Mouse (Mus musculus): Measurements from ENCODE around the gene Mypn.

Gene Mypn

DNA sequence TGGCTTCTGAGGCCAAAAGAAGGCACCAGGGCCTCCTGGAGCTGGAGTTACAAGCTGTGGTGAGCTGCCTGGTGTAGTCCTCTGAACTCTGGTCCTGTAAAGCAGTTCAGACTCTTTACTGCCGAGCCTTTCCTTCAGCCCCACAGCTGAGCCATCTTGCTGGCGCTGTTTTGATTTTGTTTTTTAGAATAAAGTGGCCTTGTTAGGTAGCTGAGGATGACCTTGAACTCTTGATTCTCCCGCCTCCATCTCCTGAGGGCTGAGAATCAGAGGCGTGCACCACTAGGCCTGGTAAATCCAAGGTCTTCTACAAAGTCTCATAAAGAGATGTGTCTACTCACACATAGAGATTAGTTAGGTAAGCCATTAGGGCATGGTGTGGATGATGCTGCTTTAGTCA is 49.0 kb downstream of the Mypn start:
- DNase-seq (ENCODE audit: low read depth, low spot score) = no peak

DNA sequence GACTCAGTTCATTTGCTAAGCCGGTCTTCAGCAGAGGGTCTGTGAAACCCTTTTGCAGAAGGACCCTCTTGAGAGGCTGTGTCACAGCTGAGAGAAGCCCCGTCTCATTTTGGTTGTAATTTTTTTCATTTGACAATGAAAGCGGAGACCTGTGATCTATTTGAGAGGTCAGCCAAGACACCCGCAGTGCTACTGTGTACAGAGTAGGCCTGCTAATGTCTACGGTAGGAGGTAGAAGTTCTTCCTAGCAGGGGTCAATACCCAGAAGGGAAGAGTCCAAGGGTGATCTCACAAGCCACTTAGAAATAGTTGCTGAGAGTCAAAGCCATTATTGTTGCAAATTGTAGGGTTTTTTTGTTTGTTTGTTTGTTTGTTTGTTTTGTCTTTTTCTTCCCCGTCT is 49.5 kb downstream of the Mypn start:
- DNase-seq (ENCODE audit: low read depth, low spot score) = no peak

DNA sequence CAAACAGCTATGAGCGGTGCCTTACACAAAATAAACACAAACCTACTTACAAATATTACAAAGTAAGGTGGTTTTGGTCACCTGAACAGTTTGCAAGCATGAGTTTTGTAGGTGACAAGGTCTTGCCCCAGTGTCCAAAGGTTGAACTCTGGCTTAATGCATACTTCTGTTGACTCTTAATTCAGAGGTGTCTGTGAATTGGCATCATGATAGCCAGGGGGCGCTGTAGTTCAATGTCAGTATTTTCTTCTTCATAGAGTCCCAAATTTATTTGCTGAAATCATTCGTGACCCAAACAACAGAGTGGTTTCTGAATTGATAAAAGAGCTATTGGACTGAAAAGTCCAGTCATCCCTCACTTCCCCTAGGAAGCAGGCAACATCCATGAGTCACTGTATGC is 50.2 kb downstream of the Mypn start:
- peak; percentile 68 for DNase-seq (ENCODE audit: low read depth, low spot score)

DNA sequence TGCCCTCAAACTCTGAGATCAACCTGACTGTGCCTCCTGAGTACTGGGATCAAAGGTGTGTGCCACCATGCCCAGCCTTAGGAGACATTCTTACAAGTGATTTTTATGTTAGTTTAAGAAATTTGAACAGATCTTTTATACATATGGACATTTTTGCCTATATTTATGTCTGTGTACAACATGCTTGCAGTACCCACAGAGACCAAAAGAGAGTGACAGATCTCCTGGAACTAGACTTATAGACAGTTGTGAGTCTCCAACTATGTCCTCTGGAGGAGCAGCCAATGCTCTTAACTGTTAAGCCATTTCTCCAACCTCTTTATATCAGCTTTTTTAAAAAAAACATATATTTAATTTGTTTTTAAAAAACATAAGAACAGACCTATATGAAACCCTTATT is 51.4 kb downstream of the Mypn start:
- no peak for DNase-seq (ENCODE audit: low read depth, low spot score)

DNA sequence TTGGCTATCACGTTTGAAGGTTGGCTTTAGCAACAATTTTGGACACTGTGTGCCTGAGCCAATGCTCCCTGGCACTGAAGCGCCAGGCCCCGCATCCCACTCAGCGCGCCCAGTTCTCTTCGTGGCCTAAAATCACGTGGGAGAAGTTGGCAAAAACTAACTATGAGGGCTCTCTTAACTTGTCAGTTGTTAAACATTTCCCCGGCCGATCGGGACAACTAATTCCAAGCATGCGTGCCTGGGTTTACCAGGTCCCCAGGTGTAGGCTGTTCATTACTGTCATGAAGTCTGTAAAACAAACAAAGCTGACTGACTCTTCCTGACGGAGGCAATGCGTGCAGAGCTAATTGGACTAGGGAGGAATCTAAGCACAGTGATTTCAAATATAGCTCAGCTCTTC is 61.1 kb downstream of the Mypn start:
- DNase-seq (ENCODE audit: low read depth, low spot score) = no peak

DNA sequence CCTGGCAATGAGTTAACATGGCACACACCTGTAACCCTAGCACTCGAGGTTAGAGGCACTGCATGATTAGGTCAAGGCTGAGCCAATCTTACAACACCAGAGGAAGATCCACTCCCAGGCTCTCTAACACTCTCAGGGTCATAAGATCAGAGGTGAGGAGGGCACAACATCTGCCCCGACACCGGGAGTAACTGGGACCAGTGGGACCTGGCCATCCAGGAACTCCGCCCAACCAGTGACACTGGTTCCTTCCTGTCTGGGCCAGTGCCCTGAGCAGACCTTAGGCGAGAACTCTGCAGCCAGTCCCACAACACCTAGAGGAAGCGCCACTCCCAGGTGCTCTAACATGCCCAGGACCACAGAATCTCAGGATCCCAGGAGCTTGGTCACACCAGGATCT is 67.3 kb downstream of the Mypn start:
- no peak for DNase-seq (ENCODE audit: low read depth, low spot score)

DNA sequence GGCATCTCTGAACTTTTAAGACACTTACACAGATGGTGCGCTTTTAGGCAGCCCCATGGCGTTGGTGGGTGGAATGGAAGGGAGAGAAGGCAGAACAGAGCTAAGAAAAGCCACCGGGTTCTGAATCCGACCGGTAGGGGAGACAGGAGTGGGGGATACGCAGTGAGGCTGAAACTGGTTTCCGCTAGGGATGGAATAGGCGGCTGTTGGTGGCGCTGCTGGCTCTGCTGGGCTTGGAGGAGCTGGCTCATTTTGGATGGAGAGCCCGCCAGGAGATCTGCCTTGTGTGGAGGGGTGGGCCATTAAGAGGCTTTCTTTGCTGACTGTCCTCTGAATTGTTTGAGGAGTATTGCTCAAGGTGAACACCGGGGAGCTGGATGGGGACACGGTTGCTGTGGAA is 68.1 kb downstream of the Mypn start:
- DNase-seq (ENCODE audit: low read depth, low spot score) = no peak

DNA sequence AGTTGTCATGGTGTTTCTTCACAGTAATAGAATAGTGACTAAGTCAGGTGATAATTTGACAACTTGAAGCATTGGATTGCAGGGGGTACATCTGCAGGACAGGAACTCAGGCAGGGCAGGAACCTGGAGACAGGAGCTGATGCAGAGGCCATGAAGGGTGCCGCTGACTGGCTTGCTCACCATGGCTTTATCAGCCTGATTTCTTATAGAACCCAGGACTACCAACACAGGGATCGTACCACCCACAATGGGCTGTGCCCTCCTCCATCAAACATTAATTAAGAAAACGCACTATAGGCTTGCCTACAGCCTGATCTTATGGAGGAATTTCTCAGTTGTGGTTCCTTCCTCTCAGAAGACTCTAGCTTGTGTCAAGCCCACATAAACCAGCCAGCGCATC is 70.4 kb downstream of the Mypn start:
- no peak for DNase-seq (ENCODE audit: low read depth, low spot score)

DNA sequence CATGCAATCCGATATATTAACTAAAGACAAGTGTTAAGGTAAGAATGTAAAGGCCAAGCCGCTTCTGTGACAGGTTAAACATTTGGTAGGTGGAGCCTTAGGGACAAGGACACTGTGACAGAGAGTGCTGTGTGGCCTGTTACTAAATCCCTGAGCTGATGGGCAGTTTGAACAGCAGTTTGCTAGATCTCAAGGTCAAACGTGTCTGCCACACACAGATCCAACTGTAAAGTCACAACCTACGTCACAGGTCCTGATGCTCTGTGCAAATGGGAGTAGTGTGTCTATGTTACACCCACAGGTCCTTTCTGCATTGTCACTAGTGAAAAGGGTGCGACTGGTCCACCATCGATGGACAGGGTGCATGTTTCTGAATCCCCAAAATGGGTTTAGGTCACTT is 71.4 kb downstream of the Mypn start:
- no peak for DNase-seq (ENCODE audit: low read depth, low spot score)

DNA sequence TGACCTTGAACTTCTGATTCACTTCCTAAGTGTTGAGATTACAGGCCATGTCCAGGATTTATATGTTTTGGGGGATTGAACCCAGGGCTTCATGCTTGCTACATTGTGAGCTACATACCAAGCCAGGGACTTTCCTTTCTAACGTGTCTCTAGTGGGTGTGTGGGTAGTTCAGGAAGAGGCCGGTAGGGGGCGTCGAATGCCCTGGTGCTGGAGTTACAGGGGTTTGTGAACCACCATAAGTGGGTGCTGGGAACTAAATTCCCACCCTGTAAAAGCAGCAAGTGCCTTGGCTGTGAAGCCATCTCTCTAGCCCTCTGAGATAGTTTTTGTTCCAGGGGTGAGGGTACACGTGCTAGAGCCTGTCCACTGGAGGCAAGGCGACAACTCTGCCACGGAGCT is 73.3 kb downstream of the Mypn start:
- no peak for DNase-seq (ENCODE audit: low read depth, low spot score)

DNA sequence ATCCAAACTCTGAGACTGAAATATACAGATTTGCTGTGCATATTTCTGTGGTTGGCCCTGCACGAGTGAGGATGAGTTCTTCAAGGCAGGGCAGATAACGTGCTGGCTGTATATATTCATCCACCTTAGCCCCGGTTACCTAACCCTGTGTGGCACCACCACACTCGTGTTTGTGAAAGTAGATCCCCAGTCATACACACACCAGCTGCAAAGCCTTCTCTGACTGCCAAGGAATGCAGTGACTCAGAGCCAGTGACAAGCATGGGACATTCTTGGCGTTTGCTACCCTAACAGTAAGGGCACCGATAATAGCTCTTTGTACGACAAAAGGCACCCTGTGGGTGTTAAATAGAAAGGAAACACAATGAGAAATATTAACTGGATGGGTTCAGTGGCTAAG is 75.5 kb downstream of the Mypn start:
- no peak for DNase-seq (ENCODE audit: low read depth, low spot score)

DNA sequence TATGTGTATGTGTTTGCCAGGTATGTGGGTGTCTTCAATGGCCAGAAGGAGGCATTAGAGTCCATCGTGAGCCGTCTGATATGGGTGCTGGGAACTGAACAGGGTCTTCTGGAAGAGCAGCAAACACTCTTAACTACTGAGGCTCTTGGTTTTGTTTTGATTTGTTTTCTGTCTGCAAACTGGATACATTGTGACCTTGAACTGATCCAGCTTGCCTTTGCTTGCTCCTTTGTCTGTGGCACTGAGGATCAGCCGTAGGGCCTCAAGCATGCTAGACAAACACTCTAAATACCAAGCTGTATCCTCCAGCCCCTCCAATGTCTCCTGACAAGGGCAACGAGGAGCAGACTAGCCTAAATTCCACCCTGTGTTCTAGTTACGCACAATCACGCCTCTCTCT is 76.6 kb downstream of the Mypn start:
- no peak for DNase-seq (ENCODE audit: low read depth, low spot score)

DNA sequence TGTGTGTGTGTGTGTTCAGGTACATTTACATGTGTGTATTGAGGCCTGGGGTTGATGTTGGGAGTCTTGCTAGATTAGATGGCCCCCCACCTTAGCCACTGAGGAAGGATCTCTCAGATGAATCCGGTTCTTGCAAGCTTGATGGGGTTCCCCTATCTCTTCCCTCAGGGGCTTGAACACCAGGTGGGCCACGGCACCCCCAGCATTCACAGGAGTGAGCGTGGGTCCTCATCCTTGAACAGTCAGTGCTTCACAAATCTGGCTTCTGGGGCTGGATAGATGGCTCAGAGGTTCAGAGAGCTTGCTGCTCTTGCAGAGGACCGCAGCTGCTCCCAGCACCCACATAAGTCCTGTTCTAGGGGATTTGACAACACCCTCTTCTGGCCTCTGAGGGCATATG is 77.6 kb downstream of the Mypn start:
- DNase-seq (ENCODE audit: low read depth, low spot score) = no peak

DNA sequence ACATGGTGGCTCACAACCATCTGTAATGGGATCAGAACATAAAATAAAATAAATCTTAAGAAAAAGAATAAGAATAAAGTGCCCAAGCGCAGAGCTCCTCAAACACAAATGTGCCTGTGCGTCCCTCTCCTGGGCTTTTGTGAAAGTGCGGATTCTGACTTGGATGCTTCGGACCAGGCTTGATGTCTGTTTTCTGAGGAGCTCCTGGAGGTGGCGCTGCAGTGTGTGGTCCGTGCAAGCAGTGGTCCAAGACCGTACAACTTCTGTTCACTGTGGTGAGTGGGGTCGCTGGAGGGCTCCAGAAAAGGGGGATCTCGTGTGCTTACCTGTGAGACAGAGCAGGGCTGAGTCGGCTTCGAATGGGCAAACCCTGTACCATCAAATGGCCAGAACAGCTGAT is 78.4 kb downstream of the Mypn start:
- no peak for DNase-seq (ENCODE audit: low read depth, low spot score)

DNA sequence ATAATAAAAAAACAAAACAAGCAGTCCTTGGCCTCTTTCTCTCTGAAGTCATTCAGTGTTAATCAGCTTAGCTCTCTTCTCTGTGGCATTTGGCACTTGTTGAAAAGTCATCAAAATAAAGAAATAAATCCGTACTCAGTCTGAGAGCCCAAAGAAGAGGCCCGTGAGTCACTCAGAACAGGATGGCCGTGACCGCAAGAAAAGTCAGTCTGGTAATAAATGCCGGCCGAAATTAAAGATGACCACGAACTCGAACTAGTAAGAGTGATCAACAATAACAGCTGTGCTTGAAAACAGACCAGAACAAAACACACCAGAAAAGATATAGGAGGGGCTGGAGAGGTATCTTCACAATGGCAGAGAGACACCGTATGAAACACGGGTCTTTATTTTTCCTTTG is 79.7 kb downstream of the Mypn start:
- no peak for DNase-seq (ENCODE audit: low read depth, low spot score)

DNA sequence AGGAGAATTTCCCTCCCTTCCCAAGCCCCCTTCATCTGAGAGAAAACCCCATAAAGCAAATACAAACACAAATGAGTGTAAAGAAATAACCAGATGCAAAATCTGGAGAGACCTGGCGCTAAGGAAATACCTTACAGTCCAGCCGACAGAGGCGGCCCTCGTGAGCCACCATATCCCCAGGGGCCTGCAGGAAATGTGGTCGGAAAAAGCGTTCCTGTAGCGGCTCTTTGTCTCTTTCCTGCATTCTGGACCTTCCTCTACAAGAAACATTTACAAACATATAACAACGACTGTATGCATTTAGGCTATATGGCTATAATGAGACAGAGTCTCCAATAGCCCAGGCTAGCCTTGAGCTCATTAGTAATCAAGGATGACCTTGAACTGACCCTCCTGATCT is 80.6 kb downstream of the Mypn start:
- DNase-seq (ENCODE audit: low read depth, low spot score) = no peak

DNA sequence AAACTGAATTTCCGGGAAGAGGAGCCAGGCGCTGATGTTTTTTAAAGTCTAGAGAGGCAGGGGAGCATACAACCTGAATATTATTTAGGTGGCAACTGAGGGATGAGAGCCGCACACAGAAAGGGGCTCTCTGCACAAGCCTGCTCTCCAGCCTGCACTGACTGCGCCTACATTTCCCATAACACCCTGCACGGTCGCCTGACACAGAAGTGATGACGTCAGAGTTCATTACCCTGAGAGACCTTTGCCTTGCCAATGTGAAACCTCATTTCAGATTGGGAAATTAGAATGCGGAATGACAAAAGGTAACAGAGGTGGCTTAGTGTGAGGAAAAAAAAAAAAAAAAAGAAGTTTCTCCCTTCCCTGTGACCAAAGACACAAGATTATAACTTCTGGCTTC is 81.2 kb downstream of the Mypn start:
- DNase-seq (ENCODE audit: low read depth, low spot score) = no peak

DNA sequence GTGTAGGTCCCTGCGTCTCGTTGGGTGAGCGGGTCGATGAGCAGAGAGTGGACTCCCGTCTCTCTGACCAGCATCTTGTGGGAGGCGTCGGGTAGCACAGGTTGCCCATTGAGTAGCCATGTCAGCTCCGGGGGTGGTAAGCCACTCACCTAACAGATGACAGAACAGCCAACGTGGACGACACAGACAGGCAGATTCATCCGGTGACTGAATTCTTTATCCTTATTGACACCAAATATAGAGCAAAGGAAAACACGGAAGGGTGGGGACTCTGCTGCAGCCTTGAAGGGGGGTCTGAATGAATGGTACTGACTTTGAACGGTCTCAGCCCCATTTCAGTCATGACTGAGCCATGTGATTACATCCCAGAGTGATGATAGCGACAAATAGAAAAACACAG is 81.8 kb downstream of the Mypn start:
- no peak for DNase-seq (ENCODE audit: low read depth, low spot score)

DNA sequence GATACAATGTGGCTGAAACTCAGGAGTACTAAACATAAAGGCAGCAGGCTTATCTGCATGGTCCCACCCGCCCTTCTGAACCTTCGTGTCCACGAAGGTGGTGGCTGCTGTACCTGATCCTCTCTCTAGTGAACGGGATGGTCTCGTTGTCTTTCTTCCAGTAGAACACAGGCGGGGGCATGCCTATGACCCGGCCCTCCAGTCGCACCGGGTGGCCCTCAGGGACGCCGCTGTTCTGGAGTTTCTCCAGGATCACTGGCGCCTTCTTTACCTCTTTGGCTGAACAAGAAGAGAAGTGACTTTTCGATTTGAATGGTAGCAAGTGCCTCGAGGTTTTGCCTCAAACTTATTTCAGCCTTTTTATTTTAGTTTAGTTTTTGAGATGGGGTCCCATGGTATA is 83.8 kb downstream of the Mypn start:
- DNase-seq (ENCODE audit: low read depth, low spot score) = no peak

DNA sequence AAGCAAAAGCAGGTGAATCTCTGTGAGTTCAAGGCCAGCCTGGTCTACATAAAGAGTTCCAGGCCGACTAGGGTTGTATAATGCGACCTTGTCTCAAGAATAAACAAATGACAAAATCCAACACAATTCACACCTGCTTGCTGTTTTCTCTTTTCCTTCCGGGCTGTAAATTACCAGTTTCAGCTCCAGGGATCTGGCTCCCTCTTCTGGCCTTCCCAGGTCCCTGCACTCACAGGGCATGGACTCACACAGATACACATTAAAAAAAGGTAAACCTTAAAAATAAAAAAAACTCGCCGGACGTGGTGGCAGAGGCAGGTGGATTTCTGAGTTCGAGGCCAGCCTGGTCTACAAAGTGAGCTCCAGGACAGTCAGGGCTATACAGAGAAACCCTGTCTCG is 86.2 kb downstream of the Mypn start:
- DNase-seq (ENCODE audit: low read depth, low spot score) = no peak

DNA sequence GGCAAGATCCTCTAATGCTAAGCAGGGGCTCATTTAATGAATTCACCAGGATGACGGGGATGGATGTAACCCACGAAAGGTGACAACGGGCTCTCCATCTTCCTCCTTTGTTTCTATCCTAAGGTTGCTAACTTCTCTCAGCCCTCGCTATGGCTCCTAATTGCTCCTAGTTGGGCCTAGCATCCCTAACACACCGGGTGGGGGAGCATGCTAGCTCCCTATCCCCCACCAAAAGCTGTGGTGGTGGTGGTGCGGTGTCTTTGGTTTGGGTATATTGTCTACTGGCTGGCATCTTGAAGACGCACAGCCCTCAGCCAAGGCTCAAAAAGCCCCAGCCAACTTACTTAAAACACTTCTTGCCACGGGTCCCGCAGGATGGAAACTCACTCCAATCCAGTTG is 87.4 kb downstream of the Mypn start:
- DNase-seq (ENCODE audit: low read depth, low spot score) = no peak

DNA sequence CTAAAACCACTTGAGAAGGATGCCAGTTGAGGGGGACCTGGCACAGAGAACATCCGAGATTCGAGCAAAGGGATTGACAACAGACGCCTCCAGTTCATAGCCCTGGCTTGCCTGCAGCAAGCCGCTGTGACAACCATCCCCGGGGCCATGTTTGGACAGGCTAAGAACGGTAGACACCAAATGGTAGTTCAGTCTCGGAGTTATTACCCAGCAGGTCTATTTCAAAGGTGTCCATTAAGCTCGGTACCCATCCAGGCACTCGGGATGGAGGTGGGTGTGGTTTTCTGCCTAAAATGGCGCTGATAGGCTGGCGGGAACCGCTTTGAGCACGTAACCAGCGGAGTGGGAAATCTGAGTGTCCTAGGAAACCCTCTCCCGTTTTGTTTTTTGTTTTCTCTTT is 87.9 kb downstream of the Mypn start:
- no peak for DNase-seq (ENCODE audit: low read depth, low spot score)

DNA sequence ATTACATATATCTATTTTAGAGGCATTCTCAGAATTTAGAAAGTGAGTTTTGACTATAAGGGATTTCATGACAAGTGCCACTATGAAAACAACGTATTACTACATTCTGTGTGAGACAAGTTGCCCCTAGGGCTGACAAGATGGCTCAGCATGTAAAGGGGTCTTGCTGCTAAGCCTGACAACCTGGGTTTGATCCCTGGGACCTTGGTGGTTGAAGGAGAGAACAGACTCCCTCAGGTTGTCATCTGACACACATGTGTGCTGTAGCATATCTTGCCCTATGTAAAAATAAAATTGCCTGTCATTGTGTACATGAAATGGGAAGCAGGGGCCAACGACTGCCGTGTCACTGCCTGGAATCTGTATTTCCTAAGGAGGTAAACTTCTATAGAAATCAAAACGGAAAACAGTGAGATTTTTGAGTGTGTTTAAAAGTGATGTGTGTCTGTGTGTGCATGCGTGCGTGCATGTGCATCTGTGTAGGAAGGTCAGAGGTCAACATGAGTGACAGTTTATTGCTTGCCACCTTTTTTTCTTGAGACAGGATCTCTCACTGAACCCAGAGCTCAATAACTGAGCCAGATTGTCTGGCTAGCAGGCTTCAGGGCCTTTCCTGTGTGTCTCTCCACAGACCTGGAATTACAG is 89.9 kb downstream of the Mypn start:
- DNase-seq (ENCODE audit: low read depth, low spot score) = no peak

DNA sequence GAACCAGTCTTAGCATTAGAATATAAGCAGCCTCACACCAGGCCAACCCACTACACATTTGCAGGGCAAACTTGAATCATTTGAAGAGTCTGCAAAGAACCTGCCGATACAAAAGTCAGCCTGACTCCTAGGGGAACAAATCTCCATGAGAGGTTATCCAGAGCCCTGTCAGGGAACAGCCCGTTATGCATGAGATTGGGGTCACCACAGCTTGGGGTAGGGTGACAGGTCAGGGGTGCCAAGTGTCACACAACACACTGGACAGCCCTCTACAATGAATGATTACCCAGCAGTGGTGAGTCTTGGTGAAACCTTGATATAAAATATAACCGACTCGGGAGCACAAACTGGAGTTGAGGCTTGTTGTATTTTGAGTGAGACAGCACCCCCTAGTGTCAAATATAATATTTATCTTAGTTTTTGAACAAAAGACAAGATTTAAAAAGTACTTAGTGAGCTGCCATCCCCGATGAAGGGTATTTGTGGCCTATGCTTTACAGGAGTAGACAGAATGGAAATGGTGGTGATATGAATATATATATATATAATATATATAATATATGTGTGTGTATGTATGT is 90.6 kb downstream of the Mypn start:
- DNase-seq (ENCODE audit: low read depth, low spot score) = peak; percentile 45
